20 mouse cellular contexts compared by ENCODE assay signal in genomic region chr1:106822297-106822696, GRCm38 (mm10). TPM values are rescaled to one million over a fixed set of nuclear protein-coding genes. Genes with fewer than 3 reads are reported as not detected.
DNase-seq lines count a peak whose midpoint lies in the region; ATAC-seq and TF ChIP-seq lines count a peak whose summit lies in the region.
"Had no signal": no experiment of that assay in that cellular context is flagged by ENCODE, and none has a peak within 500 bp of the region (broad histone marks: within the 10 kb centered on the region; RNA-seq: fewer than 3 reads in every experiment).

No protein-coding gene starts in this region.

- 74% methylated on average over 3 of the region's 3 CpGs for WGBS in neural tube, embryonic 14.5 days
- WGBS in limb, embryonic 14.5 days, result 61% methylated on average over 3 of the region's 3 CpGs

- H3K9ac ChIP-seq in neural tube, embryonic 14.5 days (replicated peaks; ENCODE audit: low read depth, low read length), result no peak overlapping the region
- H3K9ac ChIP-seq in limb, embryonic 14.5 days (ENCODE audit: low read depth, low read length, severe bottlenecking), result no peak overlapping the region
- H3K9ac ChIP-seq: heart, embryonic 12.5 days; liver, postnatal 0 days had no signal

- H3K4me2 ChIP-seq in neural tube, embryonic 14.5 days (ENCODE audit: low read depth, low read length), result no peak overlapping the region
- H3K4me2 ChIP-seq in limb, embryonic 14.5 days (replicated peaks; ENCODE audit: low read depth, low read length, severe bottlenecking), result no peak overlapping the region
- H3K4me2 ChIP-seq: heart, embryonic 12.5 days had no signal

- H3K27ac ChIP-seq in neural tube, embryonic 14.5 days (ENCODE audit: low read depth, low read length), result no peak overlapping the region
- H3K27ac ChIP-seq in limb, embryonic 14.5 days (replicated peaks; ENCODE audit: low read depth, low read length), result no peak overlapping the region
- H3K27ac ChIP-seq: hindbrain, embryonic 10.5 days had no signal

- TF ChIP-seq POLR2A in limb, embryonic 14.5 days (IDR thresholded peaks at IDR 0.05; ENCODE audit: borderline replicate concordance, extremely low read depth, insufficient read depth, insufficient read length), result no peak

- H3K9me3 ChIP-seq in neural tube, embryonic 14.5 days (ENCODE audit: control insufficient read depth, low read length), result no peaks in the 10 kb centered on the region
- H3K9me3 ChIP-seq in limb, embryonic 14.5 days (ENCODE audit: control insufficient read depth, low read length), result no peaks in the 10 kb centered on the region
- H3K9me3 ChIP-seq: heart, embryonic 12.5 days; hindbrain, embryonic 10.5 days had no signal

- DNase-seq in gastrocnemius, postnatal 25 days, result peak; percentile 23
- no peak for DNase-seq in gastrocnemius, postnatal 10 days
- DNase-seq in neural tube, embryonic 10.5 days (ENCODE audit: extremely low spot score, low spot score), result no peak
- DNase-seq in adipocyte (ENCODE audit: low spot score), result peak; percentile 51
- peak; percentile 34 for DNase-seq in limb, embryonic 14.5 days (ENCODE audit: low spot score)
- DNase-seq: adrenal gland, postnatal 25 days; cerebellum, adult 11-12 months; kidney, adult 11 months; kidney, postnatal 36 days; liver, postnatal 0 days; lung, postnatal 36 days; right cerebral cortex, postnatal 4 days had no signal

- H3K4me3 ChIP-seq in neural tube, embryonic 14.5 days (ENCODE audit: low read depth, low read length), result no peak overlapping the region
- no peak overlapping the region for H3K4me3 ChIP-seq in limb, embryonic 14.5 days (replicated peaks; ENCODE audit: low read length)
- H3K4me3 ChIP-seq: erythroblast, embryonic 14.5 days; heart, embryonic 12.5 days; hindbrain, embryonic 10.5 days had no signal

- H3K36me3 ChIP-seq in neural tube, embryonic 14.5 days (ENCODE audit: control insufficient read depth, insufficient read depth, low read length), result no peaks in the 10 kb centered on the region
- H3K36me3 ChIP-seq in limb, embryonic 14.5 days (ENCODE audit: control insufficient read depth, insufficient read depth, low read length), result no peaks in the 10 kb centered on the region
- H3K36me3 ChIP-seq: heart, embryonic 12.5 days; hindbrain, embryonic 10.5 days had no signal

- ATAC-seq in neural tube, embryonic 14.5 days (ENCODE audit: low read depth), result peak; percentile 54; the same call in 1 of the 2 replicates
- peak; percentile 34; the same call in 1 of the 2 replicates for ATAC-seq in limb, embryonic 14.5 days (ENCODE audit: low FRiP score, low read depth)
- ATAC-seq in monocyte, adult 5-6 weeks (replicated peaks; ENCODE audit: insufficient number of reproducible peaks, low FRiP score, low TSS enrichment, poor library complexity, severe bottlenecking), result no peak
- ATAC-seq: liver, postnatal 0 days had no signal

- H3K4me1 ChIP-seq in neural tube, embryonic 14.5 days (ENCODE audit: control insufficient read depth, insufficient read depth, low read length), result no peaks in the 10 kb centered on the region
- no peaks in the 10 kb centered on the region for H3K4me1 ChIP-seq in limb, embryonic 14.5 days (ENCODE audit: control insufficient read depth, insufficient read depth, low read length)
- H3K4me1 ChIP-seq: heart, embryonic 12.5 days; hindbrain, embryonic 10.5 days had no signal

- no peaks in the 10 kb centered on the region for H3K27me3 ChIP-seq in neural tube, embryonic 14.5 days (ENCODE audit: control insufficient read depth, insufficient read depth, low read length)
- H3K27me3 ChIP-seq in limb, embryonic 14.5 days (ENCODE audit: control insufficient read depth, insufficient read depth, low read length), result no peaks in the 10 kb centered on the region
- H3K27me3 ChIP-seq: heart, embryonic 12.5 days had no signal

RNA-seq across cellular contexts. Expression of gene Vps4b, which starts 25.8 kb away (rescaled TPM):
- 10 to 100 TPM; 16.7 to 20.1 TPM for total RNA-seq in gastrocnemius, postnatal 25 days (2021)
- 10 to 100 TPM; 31.6 to 39.2 TPM for total RNA-seq in gastrocnemius, postnatal 10 days (2021)
- polyA plus RNA-seq in neural tube, embryonic 14.5 days (2014; fragmentation: Nextera tagmentation; extraction: Ambion mirVana), result 32.8 and 45.9 TPM in 2 replicates
- 25.1 and 37.4 TPM in 2 replicates for polyA plus RNA-seq in limb, embryonic 14.5 days (2012; rRNA removed)
- polyA plus RNA-seq in limb, embryonic 14.5 days (2014; fragmentation: Nextera tagmentation; extraction: Ambion mirVana), result 66.1 and 67.9 TPM in 2 replicates
- 173 to 207 TPM (median 181 TPM) in 3 replicates for total RNA-seq in monocyte, adult 5-6 weeks (2017)

RNA-seq across cellular contexts. Expression of gene Serpinb5, which starts 38.7 kb away (rescaled TPM):
- total RNA-seq in gastrocnemius, postnatal 25 days (2021), result not detected
- total RNA-seq in gastrocnemius, postnatal 10 days (2021), result not detected
- polyA plus RNA-seq in neural tube, embryonic 14.5 days (2014; fragmentation: Nextera tagmentation; extraction: Ambion mirVana), result not detected in 2 replicates
- 1.2 and 2.7 TPM in 2 replicates for polyA plus RNA-seq in limb, embryonic 14.5 days (2012; rRNA removed)
- polyA plus RNA-seq in limb, embryonic 14.5 days (2014; fragmentation: Nextera tagmentation; extraction: Ambion mirVana), result 8.9 and 16.1 TPM in 2 replicates
- total RNA-seq in monocyte, adult 5-6 weeks (2017), result not detected in 3 replicates
- total RNA-seq: adrenal gland, postnatal 25 days; layer of hippocampus, postnatal 25 days; neutrophil, adult 5-6 weeks had no signal
- polyA plus RNA-seq: erythroblast, embryonic 14.5 days; heart, embryonic 12.5 days; hindbrain, embryonic 10.5 days; limb, embryonic 11.5 days; liver, postnatal 0 days had no signal

Comparison
In these comparisons a context has a peak if more than half of its experiments do, and no peak if none do; other contexts are left out.
1. DNase-seq: peak in gastrocnemius, postnatal 25 days (single experiment), adipocyte (single experiment) and limb, embryonic 14.5 days (single experiment); none in gastrocnemius, postnatal 10 days (single experiment) and neural tube, embryonic 10.5 days (single experiment).